ENCODE assay signal across 8 mouse cellular contexts in genomic region chr15:31419037-31419436, GRCm38 (mm10). TPM values are rescaled to one million over a fixed set of nuclear protein-coding genes. Genes with fewer than 3 reads are reported as not detected.
A peak's percentile ranks its signal among the peaks of the same experiment; 100 is the strongest.
DNase-seq lines count a peak whose midpoint lies in the region; ATAC-seq and TF ChIP-seq lines count a peak whose summit lies in the region.

No protein-coding gene starts in this region.

- TF ChIP-seq CTCF in CH12.LX (conservative IDR thresholded peaks at IDR 0.05 in 1 of 2, IDR thresholded peaks at IDR 0.05 in 1 of 2; ENCODE audit: low read depth in 2 of 2, low read length in 2 of 2), result peak; percentile 61 to 71

- no peak for ATAC-seq in heart, embryonic 11.5 days (replicated peaks; ENCODE audit: insufficient number of reproducible peaks, low FRiP score, low TSS enrichment)

- in situ Hi-C loops in CH12.LX (cut with MboI; ENCODE audit: low pct_ligation_motif_present, low pct_unique_long_range_greater_than_20kb, low sequenced_read_pairs), result no loop called here

- no peak overlapping the region for H3K4me2 ChIP-seq in heart, embryonic 11.5 days
- H3K4me2 ChIP-seq in CH12.LX (ENCODE audit: insufficient read depth, low read depth, poor library complexity, severe bottlenecking), result no peak overlapping the region

- no peak for TF ChIP-seq EP300 in CH12.LX (IDR thresholded peaks at IDR 0.05; ENCODE audit: low read length)

- H3K9ac ChIP-seq in heart, embryonic 11.5 days (ENCODE audit: low read depth, low read length), result no peak overlapping the region
- H3K9ac ChIP-seq in CH12.LX (ENCODE audit: insufficient read depth, low read depth), result no peak overlapping the region

- H3K9me3 ChIP-seq in heart, embryonic 11.5 days (replicated peaks; ENCODE audit: control insufficient read depth, low read length), result no peaks in the 10 kb centered on the region
- peaks cover 6% of the 10 kb centered on the region for H3K9me3 ChIP-seq in CH12.LX (replicated peaks; ENCODE audit: low read length)

- DNase-seq in heart, adult 18-20 months, result peak; percentile 45 to 68
- peak; percentile 45 for DNase-seq in CH12.LX (ENCODE audit: extremely low read depth)
- peak; percentile 34 for DNase-seq in cerebellum, adult 9-10 months
- DNase-seq in kidney, postnatal 4 days, result peak; percentile 58 to 62
- peak; percentile 36 for DNase-seq in mesoderm, embryonic 11.5 days (ENCODE audit: low read depth, low spot score)
- DNase-seq in thymus, postnatal 14 days, result peak; percentile 53
- no peak for DNase-seq in left cerebral cortex, postnatal 36 days (ENCODE audit: low spot score in 2 of 2)

- intact Hi-C loops in left cerebral cortex, postnatal 36 days (cut with DNase I), result loop anchor here (5.0 kb wide), 1 partner anchor 102 kb away; no protein-coding TSS in a partner anchor

- no peaks in the 10 kb centered on the region for H3K79me2 ChIP-seq in CH12.LX (replicated peaks; ENCODE audit: control insufficient read depth, extremely low read depth, insufficient read depth, poor library complexity, severe bottlenecking)

- peaks cover 9% of the 10 kb centered on the region; the same call in 1 of the 2 replicates for H3K4me1 ChIP-seq in heart, embryonic 11.5 days (ENCODE audit: control insufficient read depth, insufficient read depth, low read length)
- H3K4me1 ChIP-seq in CH12.LX (ENCODE audit: control insufficient read depth in 1 of 2, insufficient read depth in 2 of 2), result peaks cover 9 to 43% of the 10 kb centered on the region in 2 experiments

- H3K4me3 ChIP-seq in heart, embryonic 11.5 days (ENCODE audit: low read depth, low read length), result no peak overlapping the region
- H3K4me3 ChIP-seq in CH12.LX (replicated peaks in 1 of 3; ENCODE audit: low read depth in 2 of 3, low read length in 2 of 3, poor library complexity in 1 of 3), result no peak overlapping the region

- dilution Hi-C loops in CH12.LX (cut with MboI; ENCODE audit: extremely low pct_ligation_motif_present, extremely low pct_unique_long_range_greater_than_20kb, low sequenced_read_pairs), result no loop called here

- no peak for TF ChIP-seq POLR2A in CH12.LX (IDR thresholded peaks at IDR 0.05; ENCODE audit: low read depth, low read length)

- no peak overlapping the region for H3K27ac ChIP-seq in heart, embryonic 11.5 days (ENCODE audit: low read depth, low read length)
- no peak overlapping the region for H3K27ac ChIP-seq in CH12.LX (ENCODE audit: insufficient read depth, low read depth)

- H3K27me3 ChIP-seq in heart, embryonic 11.5 days (ENCODE audit: control insufficient read depth, insufficient read depth, low read length), result no peaks in the 10 kb centered on the region
- H3K27me3 ChIP-seq in CH12.LX (replicated peaks), result no peaks in the 10 kb centered on the region

- 30% methylated on average over 9 of the region's 9 CpGs for WGBS in heart, embryonic 11.5 days (ENCODE audit: insufficient replicate concordance)

- TF ChIP-seq RAD21 in CH12.LX (IDR thresholded peaks at IDR 0.05; ENCODE audit: low read depth, low read length), result peak; percentile 71

- H3K36me3 ChIP-seq in heart, embryonic 11.5 days (ENCODE audit: control insufficient read depth, insufficient read depth, low read length), result no peaks in the 10 kb centered on the region
- H3K36me3 ChIP-seq in CH12.LX (replicated peaks in 1 of 2; ENCODE audit: control insufficient read depth in 1 of 2, insufficient read depth in 1 of 2, low read length in 1 of 2), result no peaks in the 10 kb centered on the region

TF ChIP-seq in CH12.LX, 34 proteins besides CTCF, POLR2A, EP300 and RAD21:
- TF ChIP-seq SMC3 (IDR thresholded peaks at IDR 0.05; ENCODE audit: low read depth, low read length), result peak; percentile 84
- TF ChIP-seq MAFK (IDR thresholded peaks at IDR 0.05; ENCODE audit: insufficient replicate concordance, low read length), result no peak
- TF ChIP-seq KAT2A (IDR thresholded peaks at IDR 0.05; ENCODE audit: insufficient replicate concordance, low read length), result no peak

RNA-seq across cellular contexts. Expression of gene Ropn1l, which starts 34.5 kb away (rescaled TPM):
- total RNA-seq in heart, adult 18-20 months (2021), result not detected
- 3.3 TPM in 2 replicates for polyA plus RNA-seq in heart, embryonic 11.5 days (2014; fragmentation: Nextera tagmentation; extraction: Ambion mirVana)
- total RNA-seq in CH12.LX (2012; rRNA removed) (2.1 and 2.9 TPM in 2 replicates), CH12.LX (2014; rRNA removed) (2.0 and 2.6 TPM in 2 replicates)
- polyA plus RNA-seq in CH12.LX (2012; ENCODE audit: insufficient read length, low read depth), result 1.1 and 1.7 TPM in 2 replicates
- under 1 TPM; 0.57 to 0.79 TPM for total RNA-seq in left cerebral cortex, postnatal 36 days (2021)

RNA-seq across cellular contexts. Expression of gene Ankrd33b, which starts 51.5 kb away (rescaled TPM):
- 10 to 100 TPM; 25.4 to 31.1 TPM for total RNA-seq in heart, adult 18-20 months (2021)
- 2.1 and 2.2 TPM in 2 replicates for polyA plus RNA-seq in heart, embryonic 11.5 days (2014; fragmentation: Nextera tagmentation; extraction: Ambion mirVana)
- 38.1 and 50.0 TPM in 2 replicates for total RNA-seq in CH12.LX (2012; rRNA removed)
- 69.1 and 69.6 TPM in 2 replicates for total RNA-seq in CH12.LX (2014; rRNA removed)
- 55.3 and 60.3 TPM in 2 replicates for polyA plus RNA-seq in CH12.LX (2012; ENCODE audit: insufficient read length, low read depth)
- 10 to 100 TPM; 70.4 to 76.4 TPM for total RNA-seq in left cerebral cortex, postnatal 36 days (2021)

Comparison
In these comparisons a context has a peak if more than half of its experiments do, and no peak if none do; other contexts are left out.
1. DNase-seq: peak in heart, adult 18-20 months (2 of 2), CH12.LX (single experiment), cerebellum, adult 9-10 months (single experiment), kidney, postnatal 4 days (2 of 2), mesoderm, embryonic 11.5 days (single experiment) and thymus, postnatal 14 days (single experiment); none in left cerebral cortex, postnatal 36 days (0 of 2).